Mouse (Mus musculus): ENCODE measurements around the gene Farp1. TPM values are rescaled to one million over a fixed set of nuclear protein-coding genes. Genes with fewer than 3 reads are reported as not detected.
A peak's percentile ranks its signal among the peaks of the same experiment; 100 is the strongest.

Farp1 gene
- 36.1 and 36.8 TPM in 2 replicates for polyA plus RNA-seq (2014; fragmentation: Nextera tagmentation; extraction: Ambion mirVana)

DNA sequence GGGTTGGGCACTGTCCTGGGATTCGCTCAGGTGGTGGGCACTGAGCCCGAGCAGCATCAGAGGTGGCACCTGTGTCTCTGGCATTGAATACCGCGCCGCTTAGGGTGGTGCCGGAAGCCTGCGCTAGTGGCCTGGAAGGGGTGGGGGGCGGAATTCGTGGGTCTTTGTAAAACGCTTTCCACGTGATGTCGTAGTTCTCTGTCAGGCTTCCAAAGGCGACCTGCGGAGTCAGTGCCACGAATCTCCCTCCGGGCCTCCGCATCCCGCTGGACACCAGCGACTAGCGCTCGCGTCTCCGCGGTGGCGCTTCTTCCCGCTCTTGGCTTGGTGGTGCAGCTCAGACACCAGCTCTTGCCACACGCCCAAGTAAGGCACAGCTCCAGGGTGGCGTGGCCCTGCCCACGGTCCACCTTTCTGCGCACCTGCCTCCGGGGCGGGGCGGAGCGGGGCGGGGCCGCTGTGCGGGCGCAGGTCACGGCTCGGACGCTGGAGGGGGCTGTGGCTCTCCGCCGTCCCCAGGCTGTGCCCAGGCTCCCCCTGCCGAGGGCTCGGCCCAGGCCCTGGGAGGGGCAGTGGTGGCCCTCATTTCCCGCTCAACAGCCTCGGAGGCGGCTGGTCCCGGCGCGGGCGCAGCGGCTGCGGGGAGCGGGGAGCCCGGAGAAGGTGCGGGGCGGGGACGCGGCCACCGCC is at the start of gene Farp1:
Gene Farp1, plus strand, starts transcription at position 228 of the 690 bp plus-strand sequence.
- peak; percentile 92 for DNase-seq
- Histone ChIP-seq H3K27ac (ENCODE audit: low read depth) (peak within 1 kb of the TSS; percentile 87), H3K4me3 (ENCODE audit: low read depth, low read length) (peak within 1 kb of the TSS; percentile 90), H3K27me3 (ENCODE audit: insufficient read depth, low read length) (no peaks in the 10 kb centered on the region), H3K36me3 (ENCODE audit: insufficient read depth) (no peaks in the 10 kb centered on the region), H3K9me3 (ENCODE audit: low read depth, low read length) (no peaks in the 10 kb centered on the region; the same call in 1 of the 2 replicates), H3K9ac (peak within 1 kb of the TSS; percentile 91), H3K4me2 (peak within 1 kb of the TSS; percentile 93), H3K4me1 (ENCODE audit: insufficient read depth) (peaks cover 13% of the 10 kb centered on the region; the same call in 1 of the 2 replicates)
- peak; percentile 96 for ATAC-seq (ENCODE audit: insufficient read depth)
- peak; percentile 65 for TF ChIP-seq CTCF (IDR thresholded peaks at IDR 0.05; ENCODE audit: low read depth)
- WGBS, result 1% methylated on average over 57 of the region's 61 CpGs

GRCm38 (mm10) chr14:120989126-120989525 is 45.9 kb upstream of the Farp1 start:
- no peak overlapping the region for H3K4me3 ChIP-seq (ENCODE audit: low read depth, low read length)
- no peaks in the 10 kb centered on the region for H3K27me3 ChIP-seq (ENCODE audit: insufficient read depth, low read length)
- H3K9me3 ChIP-seq (ENCODE audit: low read depth, low read length), result no peaks in the 10 kb centered on the region
- no peaks in the 10 kb centered on the region for H3K36me3 ChIP-seq (ENCODE audit: insufficient read depth)
- ATAC-seq (ENCODE audit: insufficient read depth), result no peak
- H3K9ac ChIP-seq, result no peak overlapping the region
- H3K27ac ChIP-seq (ENCODE audit: low read depth), result no peak overlapping the region
- no peak for TF ChIP-seq CTCF (IDR thresholded peaks at IDR 0.05; ENCODE audit: low read depth)
- no peak overlapping the region for H3K4me2 ChIP-seq
- no peak for DNase-seq
- no peaks in the 10 kb centered on the region for H3K4me1 ChIP-seq (ENCODE audit: insufficient read depth)
- 58% methylated on average over 6 of the region's 6 CpGs for WGBS

DNA sequence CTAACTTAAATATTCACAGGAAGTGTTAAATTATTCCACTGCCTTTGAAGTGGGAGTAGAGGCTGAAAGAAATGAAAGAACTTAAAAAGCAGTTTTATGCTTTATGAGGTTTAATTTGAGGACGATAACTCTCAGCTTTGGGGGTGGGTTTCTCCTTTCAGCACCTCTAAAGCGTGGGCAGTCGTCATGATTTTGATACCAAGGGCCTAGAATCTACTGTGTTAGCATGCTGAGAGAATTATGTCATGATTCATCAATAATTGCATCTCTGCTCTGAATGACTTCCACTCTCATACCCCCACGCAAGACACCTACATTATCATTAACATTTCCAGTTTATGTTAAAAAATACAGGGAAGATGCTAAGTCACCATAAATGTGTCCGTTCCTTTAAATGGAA is 37.3 kb upstream of the Farp1 start:
- Histone ChIP-seq H3K36me3 (ENCODE audit: insufficient read depth) (no peaks in the 10 kb centered on the region), H3K4me1 (ENCODE audit: insufficient read depth) (no peaks in the 10 kb centered on the region), H3K4me3 (ENCODE audit: low read depth, low read length) (no peak overlapping the region), H3K27me3 (ENCODE audit: insufficient read depth, low read length) (no peaks in the 10 kb centered on the region), H3K27ac (ENCODE audit: low read depth) (no peak overlapping the region), H3K9me3 (ENCODE audit: low read depth, low read length) (no peaks in the 10 kb centered on the region), H3K9ac (no peak overlapping the region), H3K4me2 (no peak overlapping the region)
- DNase-seq (no peak), ATAC-seq (ENCODE audit: insufficient read depth) (no peak)
- TF ChIP-seq CTCF (IDR thresholded peaks at IDR 0.05; ENCODE audit: low read depth), result no peak
- WGBS, result 72% methylated on average over 5 of the region's 5 CpGs

- 24% methylated on average over 12 of the region's 12 CpGs for WGBS
- H3K4me3 ChIP-seq (ENCODE audit: low read depth, low read length), result no peak overlapping the region
- H3K27ac ChIP-seq (ENCODE audit: low read depth), result no peak overlapping the region
- no peak for TF ChIP-seq CTCF (IDR thresholded peaks at IDR 0.05; ENCODE audit: low read depth)
- no peak overlapping the region for H3K9ac ChIP-seq
- peak; percentile 52 for DNase-seq
- no peaks in the 10 kb centered on the region for H3K27me3 ChIP-seq (ENCODE audit: insufficient read depth, low read length)
- H3K36me3 ChIP-seq (ENCODE audit: insufficient read depth), result no peaks in the 10 kb centered on the region
- no peaks in the 10 kb centered on the region for H3K4me1 ChIP-seq (ENCODE audit: insufficient read depth)
- peak; percentile 69 for ATAC-seq (ENCODE audit: insufficient read depth)
- H3K4me2 ChIP-seq, result no peak overlapping the region
- H3K9me3 ChIP-seq (ENCODE audit: low read depth, low read length), result no peaks in the 10 kb centered on the region
These were observed 34.2 kb upstream of the Farp1 start for GRCm38 (mm10) chr14:121000561-121001340.

GRCm38 (mm10) chr14:121005621-121006020 is 29.4 kb upstream of the Farp1 start:
- WGBS, result 56% methylated on average over 6 of the region's 6 CpGs
- Histone ChIP-seq H3K4me2 (no peak overlapping the region), H3K27ac (ENCODE audit: low read depth) (no peak overlapping the region), H3K4me1 (ENCODE audit: insufficient read depth) (no peaks in the 10 kb centered on the region), H3K9ac (no peak overlapping the region), H3K9me3 (ENCODE audit: low read depth, low read length) (no peaks in the 10 kb centered on the region), H3K27me3 (ENCODE audit: insufficient read depth, low read length) (no peaks in the 10 kb centered on the region), H3K4me3 (ENCODE audit: low read depth, low read length) (no peak overlapping the region), H3K36me3 (ENCODE audit: insufficient read depth) (no peaks in the 10 kb centered on the region)
- no peak for DNase-seq
- no peak for ATAC-seq (ENCODE audit: insufficient read depth)
- no peak for TF ChIP-seq CTCF (IDR thresholded peaks at IDR 0.05; ENCODE audit: low read depth)

DNA sequence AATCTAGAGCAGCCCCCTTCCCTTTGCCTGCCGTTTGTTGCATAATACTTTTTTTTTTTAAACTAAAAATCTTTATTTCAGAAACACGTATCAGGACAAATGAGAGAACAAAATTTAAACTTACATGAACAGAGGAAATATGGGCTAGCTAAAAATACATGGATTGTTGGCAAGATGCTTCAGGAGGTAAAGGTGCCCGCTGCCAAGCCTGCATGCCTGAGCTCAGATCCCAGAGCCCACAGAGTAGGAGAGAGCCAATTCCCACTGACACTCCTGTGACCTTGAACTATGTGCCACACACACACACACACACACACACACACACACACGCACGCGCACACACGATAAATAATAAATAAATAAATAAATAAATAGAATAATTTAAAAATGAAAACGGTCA is 29.0 kb upstream of the Farp1 start:
- H3K9ac ChIP-seq, result no peak overlapping the region
- DNase-seq (no peak), ATAC-seq (ENCODE audit: insufficient read depth) (no peak)
- WGBS, result 87% methylated on average over 8 of the region's 8 CpGs
- H3K4me1 ChIP-seq (ENCODE audit: insufficient read depth), result no peaks in the 10 kb centered on the region
- H3K4me3 ChIP-seq (ENCODE audit: low read depth, low read length), result no peak overlapping the region
- no peak overlapping the region for H3K27ac ChIP-seq (ENCODE audit: low read depth)
- no peak for TF ChIP-seq CTCF (IDR thresholded peaks at IDR 0.05; ENCODE audit: low read depth)
- H3K9me3 ChIP-seq (ENCODE audit: low read depth, low read length), result no peaks in the 10 kb centered on the region
- H3K36me3 ChIP-seq (ENCODE audit: insufficient read depth), result no peaks in the 10 kb centered on the region
- H3K27me3 ChIP-seq (ENCODE audit: insufficient read depth, low read length), result no peaks in the 10 kb centered on the region
- H3K4me2 ChIP-seq, result no peak overlapping the region

- Histone ChIP-seq H3K4me3 (ENCODE audit: low read depth, low read length) (no peak overlapping the region), H3K9me3 (ENCODE audit: low read depth, low read length) (no peaks in the 10 kb centered on the region; the same call in 1 of the 2 replicates), H3K27ac (ENCODE audit: low read depth) (no peak overlapping the region), H3K27me3 (ENCODE audit: insufficient read depth, low read length) (no peaks in the 10 kb centered on the region), H3K4me1 (ENCODE audit: insufficient read depth) (no peaks in the 10 kb centered on the region), H3K4me2 (no peak overlapping the region), H3K36me3 (ENCODE audit: insufficient read depth) (no peaks in the 10 kb centered on the region), H3K9ac (no peak overlapping the region)
- ATAC-seq (ENCODE audit: insufficient read depth), result no peak
- TF ChIP-seq CTCF (IDR thresholded peaks at IDR 0.05; ENCODE audit: low read depth), result no peak
- WGBS, result 82% methylated on average over 2 of the region's 2 CpGs
- no peak for DNase-seq
These were observed 19.8 kb upstream of the Farp1 start for GRCm38 (mm10) chr14:121015114-121015690.

Measured in lung, embryonic 14.5 days (tissue).